Mouse (Mus musculus) layer of hippocampus, adult 18-20 months (tissue): ENCODE measurements at regions not wholly inside any gene's neighbourhood (a gene's known extent, or its start where the extent isn't known, plus 50 kb on each side); places are given as distances from the start of the nearest gene placed in this dataset.
A peak's percentile ranks its signal among the peaks of the same experiment; 100 is the strongest.

ENCODE experiments used
- DNase-seq, 2 experiments: peaks; one replicate each; pipeline ENCODE4 v3.0.0; 2022; ENCODE audit warnings: low spot score in 2 of 2

DNA sequence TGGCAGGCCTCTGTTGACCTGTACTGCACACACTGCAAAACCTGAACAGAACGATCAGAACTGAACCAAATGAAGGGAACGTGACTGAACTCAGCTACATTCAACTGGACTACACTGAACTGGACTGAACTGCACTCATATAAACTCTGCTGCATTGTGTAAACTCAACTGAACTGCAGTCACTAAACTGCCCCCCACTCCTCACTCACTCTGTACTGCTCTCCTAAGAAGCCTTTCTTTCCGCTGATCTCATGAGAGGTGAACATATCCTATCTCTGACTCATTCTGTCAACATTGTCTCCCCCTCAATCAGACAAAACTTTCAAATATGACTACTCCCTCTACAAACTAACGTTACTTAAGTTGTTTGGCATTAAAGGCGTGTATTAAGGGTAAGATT, 324.5 kb upstream of the Cdh9 start:
- DNase-seq = no peak

DNA sequence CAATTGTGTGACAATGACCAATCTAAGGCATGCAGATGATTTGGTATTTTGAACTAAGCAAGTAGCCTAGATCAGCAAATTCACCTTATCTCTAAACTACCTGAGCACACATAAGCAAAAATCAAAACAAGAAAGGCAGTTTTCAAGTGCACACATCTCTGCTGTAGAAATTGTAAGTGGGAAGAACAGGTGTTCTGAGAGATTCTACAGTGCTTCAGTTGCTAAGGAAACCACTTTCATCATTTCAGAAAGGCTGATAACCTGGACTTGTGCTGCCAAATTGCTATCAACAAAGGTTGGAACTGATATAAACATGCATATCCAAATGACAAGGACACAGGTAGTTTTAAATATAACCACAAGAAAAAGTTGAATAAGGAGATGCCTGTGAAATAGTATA, 322.4 kb upstream of the Cdh9 start:
- DNase-seq = no peak

DNA sequence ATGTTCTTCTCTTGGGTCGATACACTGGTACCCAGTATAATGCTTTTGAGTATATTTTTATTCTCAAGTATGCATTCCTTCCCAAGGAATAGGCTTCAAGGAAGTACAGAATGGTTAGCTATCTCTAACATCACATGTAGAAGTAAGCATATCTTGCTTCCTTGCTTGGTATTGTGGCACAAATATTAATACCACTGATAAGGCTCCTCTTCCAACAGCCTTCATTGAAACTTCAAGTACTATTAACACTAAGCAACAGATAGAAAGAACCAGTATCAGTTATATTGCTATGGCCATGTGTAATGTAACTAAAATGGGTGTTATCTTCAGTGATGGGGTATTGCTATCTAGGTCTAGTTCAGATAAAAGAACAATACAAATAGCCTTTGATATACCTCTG, 316.9 kb upstream of the Cdh9 start:
- no peak for DNase-seq

- DNase-seq = no peak
These were observed 310.8 kb upstream of the Cdh9 start for GRCm38 (mm10) chr15:16417719-16418118.

DNA sequence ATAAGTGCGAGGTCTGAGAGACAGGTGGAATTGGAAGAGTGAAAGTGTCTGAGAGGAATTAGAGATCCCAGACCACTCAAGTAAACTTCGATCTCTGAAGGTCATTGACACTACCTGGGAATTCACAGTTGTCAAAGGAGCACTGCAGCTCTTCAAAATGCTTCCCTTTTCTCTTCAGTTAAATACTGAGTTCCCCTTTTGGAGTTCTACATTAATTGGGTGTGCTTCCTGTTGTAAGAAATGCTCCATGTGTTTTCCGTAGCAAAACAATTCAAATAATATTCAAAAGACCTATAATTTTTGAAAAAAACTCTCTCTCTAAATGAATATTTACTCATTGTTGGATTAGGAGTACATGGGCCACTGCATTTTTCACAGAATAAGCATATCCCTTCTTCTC, 305.5 kb upstream of the Cdh9 start:
- no peak for DNase-seq

- no peak for DNase-seq
These were observed 281.9 kb upstream of the Cdh9 start for GRCm38 (mm10) chr15:16446631-16447030.

DNA sequence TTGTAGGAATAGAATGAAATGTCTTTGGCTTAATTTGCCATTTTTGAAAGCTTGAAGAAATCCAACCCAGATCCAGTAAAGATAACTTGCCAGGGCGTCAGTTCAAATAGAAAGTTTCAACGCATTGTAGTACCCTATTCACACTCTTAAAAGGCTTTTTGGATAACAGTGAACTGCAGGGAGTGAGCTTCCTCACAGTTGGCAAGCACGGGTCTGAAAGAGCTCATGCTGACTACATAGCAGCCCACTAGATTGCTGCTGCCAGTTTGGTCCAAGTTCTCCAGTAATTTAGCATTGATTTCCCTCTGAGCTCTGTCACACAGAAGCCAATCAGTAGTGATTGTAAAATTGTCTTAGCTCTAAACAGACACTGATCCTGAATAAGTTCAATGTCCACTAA, 237.3 kb upstream of the Cdh9 start:
- peak in 1 of 2 experiments; percentile 35 for DNase-seq

GRCm38 (mm10) chr15:16492871-16493270, 235.7 kb upstream of the Cdh9 start:
- DNase-seq = no peak

DNA sequence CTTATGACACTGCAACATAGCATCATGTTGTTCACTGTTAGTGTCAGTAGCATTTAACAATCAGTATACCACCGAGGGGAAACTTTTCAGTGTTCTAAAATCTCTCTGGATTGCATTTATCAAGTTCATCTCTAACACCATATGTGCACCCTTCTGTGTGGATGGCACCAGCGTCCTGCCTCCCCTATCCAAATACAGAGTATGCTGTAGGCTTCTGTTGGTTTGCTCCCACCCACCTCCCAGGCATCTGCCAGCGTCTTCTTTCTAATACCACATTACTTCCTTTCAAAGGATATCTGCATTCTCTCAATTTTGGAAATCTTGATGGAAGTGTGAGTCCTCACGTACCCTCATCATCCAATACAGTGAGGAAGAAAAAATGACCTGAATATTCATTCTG, 208.0 kb upstream of the Cdh9 start:
- peak; percentile 76 to 89 for DNase-seq

GRCm38 (mm10) chr15:16532587-16532986, 196.0 kb upstream of the Cdh9 start:
- no peak for DNase-seq

DNA sequence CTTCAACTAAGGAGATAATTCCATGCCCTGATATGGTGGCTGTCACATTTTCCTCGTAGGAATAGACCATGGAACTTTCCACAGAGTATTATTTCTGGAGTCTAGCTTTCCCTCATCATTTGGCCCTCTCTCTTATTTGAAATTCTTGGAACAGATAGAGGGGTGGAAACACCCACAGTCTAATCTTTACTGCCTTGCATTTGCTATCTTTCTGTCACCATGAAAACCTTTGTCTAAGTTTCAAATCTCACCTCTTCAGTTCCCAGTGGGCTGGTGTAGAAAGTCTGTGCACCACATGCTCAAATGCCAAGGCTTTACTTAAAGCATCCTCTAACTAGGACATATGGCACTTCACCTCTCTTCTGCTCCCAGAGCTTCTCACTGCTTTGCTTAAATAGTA, 187.3 kb upstream of the Cdh9 start:
- DNase-seq = peak in 1 of 2 experiments; percentile 27

DNA sequence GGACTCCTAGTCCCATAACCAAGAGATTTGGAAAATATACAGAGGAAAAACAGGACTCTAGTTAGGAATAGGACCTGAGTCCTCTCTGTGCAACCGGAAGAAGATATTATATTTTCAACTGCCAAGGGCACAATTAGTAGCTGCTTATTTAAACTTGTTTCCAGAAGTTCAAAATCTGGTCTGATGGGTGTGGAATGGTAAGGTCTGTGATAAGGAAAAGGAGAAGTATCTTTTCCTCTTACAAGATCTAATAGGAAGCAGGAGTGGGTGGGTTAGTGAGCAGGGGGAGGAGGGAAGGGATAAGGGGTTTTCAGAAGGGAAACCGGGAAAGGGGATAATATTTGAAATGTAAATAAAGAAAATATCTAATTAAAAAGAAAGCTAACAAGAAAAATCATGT, 173.4 kb upstream of the Cdh9 start:
- no peak for DNase-seq

GRCm38 (mm10) chr15:16556338-16556737, 172.2 kb upstream of the Cdh9 start:
- DNase-seq = no peak

GRCm38 (mm10) chr15:16566155-16566732, 162.3 kb upstream of the Cdh9 start:
- DNase-seq = no peak

DNA sequence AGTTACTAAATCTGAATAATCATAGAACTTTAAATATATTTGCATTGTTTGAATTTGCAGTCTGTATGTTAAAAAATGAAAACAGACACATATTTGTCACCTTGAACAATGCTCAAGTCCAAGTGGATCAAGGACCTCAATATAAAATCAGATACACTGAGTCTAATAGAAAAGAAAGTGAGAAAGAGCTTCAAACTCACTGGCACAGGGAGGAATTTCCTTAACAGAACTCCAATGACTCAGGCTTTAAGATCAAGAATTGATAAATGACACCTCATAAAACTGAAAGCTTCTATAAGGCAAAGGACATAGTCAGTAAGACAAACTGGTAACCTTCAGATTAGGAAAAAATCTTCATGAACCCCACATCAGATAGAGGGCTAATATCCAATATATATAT, 161.8 kb upstream of the Cdh9 start:
- no peak for DNase-seq

- no peak for DNase-seq
These were observed 111.7 kb upstream of the Cdh9 start for GRCm38 (mm10) chr15:16616812-16617211.

DNA sequence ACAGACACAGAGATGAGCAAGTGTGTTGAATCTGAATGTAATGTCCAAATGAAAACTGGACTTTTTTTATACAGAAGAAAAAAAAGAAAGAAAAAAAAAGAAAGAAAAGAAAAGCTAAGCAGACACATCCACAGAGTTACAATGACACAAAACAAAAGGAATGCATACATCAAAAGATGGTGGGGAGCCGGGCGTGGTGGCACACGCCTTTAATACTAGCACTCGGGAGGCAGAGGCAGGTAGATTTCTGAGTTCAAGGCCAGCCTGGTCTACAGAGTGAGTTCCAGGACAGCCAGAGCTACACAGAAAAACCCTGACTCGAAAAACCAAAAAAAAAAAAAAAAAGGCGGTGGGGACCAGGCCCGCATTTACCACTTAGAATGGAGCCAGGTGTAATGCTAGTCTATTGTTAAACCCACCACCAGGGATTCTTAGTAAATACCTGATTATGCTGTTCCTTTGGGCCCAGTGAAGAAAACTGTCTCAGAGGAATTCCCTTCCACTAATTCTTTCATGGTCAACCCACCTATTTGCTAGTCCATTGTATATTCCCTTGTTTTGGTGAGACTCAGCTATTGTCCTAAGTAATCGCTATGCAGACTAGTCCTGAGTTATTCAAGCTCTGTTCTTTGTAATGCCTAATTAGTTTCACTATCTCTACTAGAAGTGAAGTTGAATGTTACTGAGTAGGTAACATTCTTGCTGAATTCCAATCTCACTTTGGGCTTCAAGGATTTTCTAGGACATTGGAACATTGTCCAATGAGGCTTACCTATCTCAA, 99.0 kb upstream of the Cdh9 start:
- no peak for DNase-seq

GRCm38 (mm10) chr15:16639631-16640030, 88.9 kb upstream of the Cdh9 start:
- DNase-seq = no peak

DNA sequence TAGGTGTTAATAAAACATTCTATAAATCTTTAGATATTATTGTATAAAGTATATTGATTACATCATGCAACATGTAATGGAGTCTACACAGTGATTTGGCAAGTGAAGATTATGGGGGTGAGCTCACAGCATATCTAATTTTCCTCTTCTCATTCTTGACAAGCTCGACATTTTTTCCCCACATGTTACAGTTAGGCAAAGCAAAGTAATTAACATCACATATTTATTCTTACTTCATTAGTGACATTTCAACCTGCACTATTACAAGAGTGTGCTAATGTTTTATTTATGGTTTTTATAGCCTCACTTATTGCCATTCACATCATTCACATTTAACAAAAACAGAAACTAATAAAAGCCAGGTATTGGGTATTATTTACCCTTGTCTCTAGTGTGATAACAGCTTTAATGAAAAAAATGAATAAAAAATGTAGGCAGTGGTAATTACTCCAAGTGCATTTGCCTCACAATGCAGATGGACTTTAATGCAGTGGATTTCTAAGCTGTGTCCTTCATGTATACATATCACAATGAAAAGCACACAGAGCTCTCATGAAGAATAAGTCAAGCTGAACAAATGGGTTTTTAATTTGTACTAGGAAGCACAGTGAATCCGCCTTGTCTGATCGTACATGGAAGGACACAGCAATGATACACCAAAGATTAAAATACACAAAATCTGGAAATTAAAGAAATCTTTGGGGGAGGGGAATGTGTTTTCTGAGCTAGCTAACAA, 75.5 kb upstream of the Cdh9 start:
- no peak for DNase-seq

GRCm38 (mm10) chr15:16653690-16654089, 74.9 kb upstream of the Cdh9 start:
- no peak for DNase-seq

- no peak for DNase-seq
These were observed 67.3 kb upstream of the Cdh9 start for GRCm38 (mm10) chr15:16661226-16661625.
